Mouse (Mus musculus): ENCODE measurements around the gene Traf3.

The Traf3 gene

DNA sequence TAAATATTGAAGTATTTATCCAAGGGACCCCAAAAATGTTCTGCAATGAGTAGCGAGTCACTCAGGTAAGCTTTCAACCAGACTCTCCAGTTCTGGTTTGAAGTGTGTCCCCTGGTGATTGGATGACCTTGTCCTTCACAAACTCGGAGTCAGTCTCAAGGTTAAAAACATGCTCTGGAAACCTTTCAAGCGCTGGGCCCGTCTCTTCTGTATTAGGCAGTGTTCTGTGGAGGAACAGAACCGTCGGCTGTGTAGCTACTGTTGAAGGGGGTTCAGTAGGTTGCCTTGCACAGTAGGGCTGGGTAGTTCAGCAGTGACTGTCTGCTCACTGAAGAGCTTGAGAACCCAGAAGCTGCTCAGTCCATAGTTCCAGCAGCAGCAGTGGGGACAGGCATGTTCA lies 11.5 kb upstream of the Traf3 start:
- DNase-seq: no peak

DNA sequence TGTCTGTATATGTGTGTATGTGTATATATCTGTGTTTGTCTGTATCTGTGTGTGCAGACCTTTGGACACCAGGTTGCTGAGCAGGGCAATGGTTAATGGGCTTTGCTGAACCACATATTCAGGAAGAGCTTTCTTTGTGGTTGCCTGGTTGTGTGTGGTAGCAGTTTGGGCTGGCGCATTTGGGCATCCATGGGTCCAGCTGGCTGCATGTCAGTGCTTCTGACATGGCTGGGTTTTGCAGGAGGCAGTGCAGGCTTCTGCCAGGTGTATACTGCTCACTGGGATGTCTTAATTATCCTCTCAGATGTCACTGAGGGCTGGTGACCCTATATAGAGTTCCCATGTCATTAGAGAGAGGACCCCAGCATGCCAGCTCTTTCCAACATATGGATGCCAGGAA lies 10.4 kb upstream of the Traf3 start:
- DNase-seq: no peak

DNA sequence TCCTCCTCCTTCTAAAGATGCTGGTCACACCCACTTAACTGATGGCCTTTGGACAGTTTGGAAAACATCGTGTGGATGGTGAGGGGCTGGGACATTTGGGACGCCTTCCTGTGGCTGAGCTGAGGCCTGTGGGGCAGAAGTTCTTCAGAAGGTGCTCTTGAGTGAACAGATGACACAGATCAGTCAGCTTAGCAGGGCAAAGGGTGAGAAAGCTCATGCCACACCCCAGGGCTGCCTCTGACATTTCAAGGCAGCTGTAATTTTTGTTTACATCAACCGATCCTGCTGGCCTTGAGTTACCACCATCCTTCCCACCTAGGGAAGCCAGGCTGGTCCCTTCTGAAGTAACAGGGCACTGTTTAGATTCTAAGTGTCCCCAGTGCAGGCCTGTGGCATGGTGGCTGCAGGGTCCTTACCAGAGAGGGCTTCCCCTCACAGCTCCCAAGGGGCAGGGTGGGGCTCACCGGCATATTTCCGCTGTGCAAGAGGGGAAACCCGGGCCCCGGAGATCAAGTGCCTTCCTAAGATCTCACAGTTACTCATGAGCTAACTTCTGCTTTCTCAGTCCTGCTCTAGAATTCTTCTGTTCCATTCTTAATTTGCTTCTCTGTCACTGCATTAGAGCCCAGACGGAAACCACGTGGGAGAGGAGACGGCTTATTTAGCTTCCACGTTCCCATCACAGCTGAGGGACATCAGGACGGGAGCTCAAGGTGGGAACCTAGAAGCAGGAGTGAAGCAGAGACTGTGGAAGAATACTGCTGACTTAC lies 6.3 kb upstream of the Traf3 start:
- DNase-seq: no peak

DNA sequence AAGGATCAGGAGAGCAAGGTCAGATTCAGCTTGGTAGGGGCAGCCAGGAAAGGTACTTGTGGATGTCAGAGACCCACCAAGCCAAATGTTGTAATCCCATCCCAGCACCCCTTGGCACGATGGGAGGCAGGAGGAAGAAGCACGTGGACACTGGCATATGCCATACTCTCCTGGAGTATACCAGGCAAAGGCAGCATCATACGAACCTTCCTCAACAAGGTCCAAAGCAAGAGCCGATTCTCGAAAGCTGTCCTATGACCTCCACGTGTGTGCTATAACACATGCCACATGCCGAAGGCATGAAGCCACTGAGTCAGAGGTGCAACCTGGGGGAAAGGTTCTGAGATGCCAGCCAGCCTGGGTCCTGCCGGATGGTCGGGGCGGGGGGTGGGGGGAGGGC lies 5.3 kb upstream of the Traf3 start:
- DNase-seq: no peak

DNA sequence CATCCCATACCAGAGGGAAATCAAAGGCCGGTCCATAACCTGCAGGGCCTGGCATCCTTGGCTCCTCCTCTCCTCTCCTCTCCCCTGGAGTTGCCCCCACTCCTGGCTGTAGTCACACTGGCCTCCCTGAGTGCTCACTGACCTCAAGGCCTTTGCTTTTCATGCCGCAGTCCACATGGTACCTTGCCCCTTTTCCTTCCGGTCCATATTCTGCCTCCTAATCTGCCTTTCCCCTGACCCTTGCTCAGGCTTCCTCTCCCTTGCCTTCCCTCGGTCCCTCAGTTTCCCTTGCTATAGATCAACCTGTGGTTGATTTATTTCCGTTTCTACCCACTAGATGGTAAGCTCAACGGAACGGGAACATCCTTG lies 4.2 kb upstream of the Traf3 start:
- DNase-seq: no peak

DNA sequence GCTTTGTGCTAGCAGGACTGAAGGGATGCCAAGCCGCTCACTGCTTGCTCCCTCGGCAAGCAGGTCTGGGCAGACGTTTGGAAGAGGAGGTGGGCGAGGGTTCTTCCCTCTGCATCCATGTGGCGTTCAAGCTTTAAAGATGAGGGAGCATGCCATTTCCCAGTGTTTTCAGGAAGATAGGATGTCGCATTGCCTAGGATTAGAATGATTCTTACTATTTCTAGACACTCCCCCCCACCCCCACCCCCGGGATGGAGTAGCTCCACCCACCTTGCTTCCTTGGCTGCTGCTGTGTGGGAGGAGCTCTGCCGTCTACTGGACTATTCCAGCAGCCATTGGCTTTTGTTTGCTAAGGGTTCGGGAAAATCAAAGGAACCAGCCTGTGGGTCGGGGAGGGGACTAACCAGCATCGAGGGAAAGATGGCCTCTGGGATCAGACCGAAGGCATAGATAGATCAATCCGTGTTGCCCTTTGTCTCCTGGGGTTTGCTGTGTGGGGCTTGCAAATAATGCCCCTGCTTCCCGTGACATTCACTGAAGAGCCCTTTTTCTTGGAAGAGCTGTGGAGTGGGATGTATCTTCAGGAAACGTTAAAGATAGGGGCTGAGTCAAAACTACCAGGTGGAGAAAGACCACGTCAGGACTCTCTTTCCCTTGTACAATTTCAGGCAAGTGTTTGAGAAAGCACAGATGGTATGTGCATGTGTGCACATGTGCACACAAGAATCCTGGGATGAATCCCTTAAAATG lies 3.7 kb upstream of the Traf3 start:
- no peak for DNase-seq

DNA sequence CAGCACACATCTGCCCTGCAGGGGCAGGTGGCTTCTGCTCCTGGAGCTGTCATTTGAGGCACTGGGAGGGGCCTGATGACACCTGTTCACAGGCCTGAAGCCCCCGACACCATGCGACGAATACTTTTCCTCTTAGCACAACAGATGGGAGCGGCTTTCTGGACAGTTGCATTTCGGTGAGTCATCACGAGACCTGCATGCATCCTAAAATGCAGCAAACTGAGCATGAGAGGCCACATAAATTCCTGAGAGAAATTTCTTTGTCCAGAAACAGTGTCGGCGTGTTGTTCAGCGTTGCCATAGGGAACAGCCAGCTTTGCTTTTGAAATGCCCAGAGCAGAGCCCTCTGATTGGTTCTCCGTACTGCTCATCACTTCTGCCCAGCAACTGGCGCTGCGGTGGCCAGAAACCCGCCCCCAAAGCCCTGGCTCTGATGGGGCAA lies 1.8 kb upstream of the Traf3 start:
- peak; percentile 84 to 91 for DNase-seq

DNA sequence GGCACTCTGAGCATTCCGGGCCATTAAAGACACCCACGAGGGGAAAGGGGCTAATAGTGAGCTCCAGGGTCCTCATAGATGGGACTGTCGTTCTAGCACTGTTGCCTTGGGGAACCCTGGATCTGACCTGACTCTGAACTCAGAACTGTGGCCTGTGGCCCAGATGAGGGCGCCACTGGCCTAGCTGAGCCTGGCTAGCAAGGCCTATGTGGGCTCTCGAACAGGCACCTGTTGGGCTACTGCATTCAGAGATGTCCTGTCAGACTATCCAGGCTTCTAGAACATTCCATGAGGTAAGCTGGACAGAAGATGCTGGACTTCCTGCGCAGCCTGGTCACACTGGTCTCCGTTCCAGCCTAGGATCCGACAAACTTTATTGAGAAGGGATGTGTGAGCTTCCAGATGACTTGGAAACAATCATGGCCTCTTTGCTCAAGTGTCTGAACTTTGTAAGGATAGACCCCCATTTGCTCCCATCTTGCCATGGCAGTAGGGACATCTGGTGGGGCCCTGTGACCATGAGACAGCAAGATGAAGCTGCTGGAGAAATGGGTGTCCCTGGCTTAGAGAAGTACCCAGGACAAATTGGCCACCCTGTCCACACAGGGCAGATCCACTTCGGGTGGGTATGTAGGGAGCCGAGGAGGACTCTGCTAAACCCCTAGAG lies 891 bp upstream of the Traf3 start:
- DNase-seq: peak; percentile 52 to 68

DNA sequence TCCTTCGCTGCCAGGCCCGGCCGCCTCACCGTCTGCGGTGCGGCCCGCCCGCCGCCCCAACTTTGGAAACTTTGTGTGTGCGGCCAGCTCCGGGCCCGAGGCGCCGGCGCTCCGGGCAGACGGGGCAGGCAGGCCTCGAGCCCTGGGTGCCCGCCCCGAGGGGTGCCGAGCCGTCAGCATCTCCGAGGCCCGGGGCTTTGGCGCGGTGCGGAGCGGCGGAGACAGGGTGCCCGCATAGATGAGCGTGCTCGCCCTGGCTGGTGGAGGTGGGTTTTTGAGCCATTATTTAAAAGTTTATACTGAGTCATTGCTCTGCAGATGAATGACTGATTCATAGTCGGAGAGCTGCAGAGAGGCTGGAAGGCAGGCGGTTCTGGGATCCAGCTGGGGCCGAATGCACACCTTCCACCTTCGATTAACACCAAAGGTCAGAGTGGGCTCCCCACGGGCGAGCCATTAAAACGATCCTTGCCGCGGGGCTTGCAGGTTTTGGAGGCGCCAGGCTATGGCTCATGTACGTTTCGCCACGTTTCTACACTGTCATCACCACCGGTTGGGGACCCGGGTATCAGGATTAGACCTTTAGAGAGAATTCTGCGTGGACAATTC lies 615 bp downstream of the Traf3 start:
- peak; percentile 59 to 66 for DNase-seq

DNA sequence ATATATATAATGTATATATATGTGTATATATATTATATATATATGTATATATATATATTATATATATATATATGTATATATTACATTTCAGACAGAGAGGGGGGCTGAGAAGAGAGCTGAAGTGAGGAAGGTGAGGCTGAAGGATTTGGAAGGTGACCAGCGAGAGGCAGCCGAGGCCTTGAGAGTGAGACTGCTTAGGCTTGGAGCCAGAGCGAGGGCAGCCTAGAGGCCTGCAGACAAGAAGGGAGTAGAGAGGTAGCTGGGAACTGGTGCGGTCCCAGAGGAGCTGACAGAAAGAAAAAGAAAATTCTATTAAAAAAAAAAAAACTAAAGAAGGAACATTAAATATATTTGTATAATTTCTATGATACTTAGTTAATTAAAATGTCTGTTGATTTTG lies 2.7 kb downstream of the Traf3 start:
- DNase-seq: peak; percentile 54 to 73

DNA sequence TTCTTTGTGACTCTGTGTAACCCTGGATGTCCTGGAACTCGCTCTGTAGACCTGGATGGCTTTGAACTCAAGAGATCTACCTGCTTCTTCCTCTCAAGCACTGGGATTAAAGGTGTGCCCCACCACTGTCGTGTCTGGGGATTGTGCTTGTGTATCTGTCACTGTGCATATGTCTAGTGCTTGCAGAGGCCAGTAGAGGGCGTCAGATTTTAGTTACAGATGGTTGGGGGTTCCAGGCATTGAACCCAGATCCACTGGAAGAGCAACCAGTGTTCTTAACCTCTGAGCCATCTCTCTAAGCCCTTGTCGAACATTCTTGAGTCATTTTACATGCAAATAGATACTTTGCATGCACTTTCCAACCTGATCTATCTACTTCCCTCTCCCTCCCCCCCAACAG lies 12.6 kb downstream of the Traf3 start:
- no peak for DNase-seq

DNA sequence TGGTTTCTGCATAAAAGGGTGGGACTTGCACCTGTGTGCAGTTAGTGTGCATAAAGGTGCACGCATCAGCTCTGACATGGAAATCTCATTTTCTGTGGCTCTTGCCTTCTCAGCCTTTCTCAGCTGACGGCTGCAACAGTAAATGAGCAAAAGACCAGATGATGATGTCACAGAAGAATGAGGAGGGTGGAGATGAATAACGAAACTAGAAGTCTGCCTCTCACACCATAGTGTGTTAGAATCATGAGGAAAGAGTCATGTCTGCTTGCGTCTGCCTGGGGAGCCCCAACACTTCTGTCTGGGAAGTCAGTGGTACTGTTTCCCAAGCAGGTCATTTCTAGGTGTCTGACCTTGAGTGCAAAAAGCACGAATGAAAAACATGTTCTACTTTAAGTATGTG lies 15.7 kb downstream of the Traf3 start:
- no peak for DNase-seq

DNA sequence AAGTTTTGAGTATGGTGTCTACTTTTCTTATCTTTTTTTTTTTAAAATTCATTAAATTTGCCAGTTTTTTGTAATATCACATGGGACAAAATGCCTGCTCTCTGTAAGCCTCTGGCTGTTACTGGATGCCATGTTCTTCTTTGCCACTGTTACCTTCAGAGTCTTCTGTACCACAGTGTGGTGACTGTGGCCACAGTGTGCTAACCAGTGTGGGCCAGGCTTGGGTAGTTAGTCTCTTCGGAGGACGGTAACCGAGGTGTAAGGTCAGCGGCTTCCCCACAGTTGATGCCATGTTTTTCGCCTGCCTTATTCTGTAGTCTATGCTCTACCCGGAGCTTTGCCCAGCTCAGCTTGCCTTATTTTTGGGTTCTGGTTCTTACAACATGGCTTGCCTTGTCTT lies 16.2 kb downstream of the Traf3 start:
- DNase-seq: no peak

DNA sequence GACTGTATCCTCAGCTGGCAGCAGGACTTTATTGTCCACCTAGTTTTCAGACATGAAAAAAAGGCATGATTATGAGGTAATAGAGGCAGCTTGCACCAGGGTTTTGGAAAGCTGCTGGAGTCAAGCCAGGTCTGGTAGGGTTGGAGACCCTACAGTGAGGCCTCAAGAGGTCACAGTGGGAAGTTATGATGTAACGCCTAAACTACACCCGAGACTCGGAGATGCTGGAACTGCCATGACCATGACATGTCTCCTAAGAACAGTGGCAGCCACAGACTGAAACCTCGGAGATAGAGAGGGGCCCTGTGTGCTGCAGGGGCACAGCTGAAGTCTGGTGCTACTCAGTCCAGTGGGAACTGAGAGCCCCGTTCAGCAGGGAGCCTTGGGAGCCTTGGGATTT lies 18.3 kb downstream of the Traf3 start, which contains the start of gene 4930595D18Rik:
4930595D18Rik (minus strand) TSS at position 16 of the 400 bp plus-strand sequence.
- peak in 1 of 2 experiments; percentile 39 for DNase-seq

DNA sequence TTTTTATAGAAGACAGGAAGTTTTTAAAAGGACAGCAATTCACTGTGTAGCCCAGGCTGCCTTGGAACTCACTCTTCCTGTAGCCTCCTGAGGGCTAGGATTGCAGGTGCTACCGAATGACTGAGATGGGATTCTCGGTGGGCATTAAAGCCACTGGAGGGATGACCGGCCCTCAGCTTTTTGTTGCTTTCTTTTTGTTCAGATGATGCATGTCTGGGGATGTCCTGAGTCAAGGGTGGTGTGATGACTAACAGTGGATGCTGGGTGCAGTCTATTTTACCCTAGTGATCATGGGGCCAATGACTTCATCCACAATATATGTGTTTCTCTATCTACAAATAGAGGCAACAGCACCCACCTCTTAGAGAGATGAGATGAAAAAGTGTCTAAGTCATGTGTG lies 20.8 kb downstream of the Traf3 start:
- no peak for DNase-seq

DNA sequence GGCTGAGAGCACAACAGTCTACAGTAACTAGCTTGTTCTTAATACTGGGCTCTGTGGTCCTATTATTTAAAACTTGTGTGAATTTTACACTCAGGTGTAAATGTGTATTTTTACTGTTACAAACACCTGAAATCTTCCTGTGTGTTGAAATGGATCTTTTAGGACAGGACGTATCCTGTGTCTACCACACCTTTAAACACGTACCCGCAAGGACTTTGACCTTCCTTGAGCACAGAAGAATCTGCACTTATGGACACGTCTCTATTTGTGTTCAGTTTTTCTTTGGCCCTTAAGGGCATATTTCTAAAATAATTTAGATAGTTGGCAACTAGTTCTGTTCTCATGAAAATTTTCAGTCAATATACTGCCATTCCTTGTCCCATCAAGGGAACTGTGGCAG lies 22.1 kb downstream of the Traf3 start:
- no peak for DNase-seq

DNA sequence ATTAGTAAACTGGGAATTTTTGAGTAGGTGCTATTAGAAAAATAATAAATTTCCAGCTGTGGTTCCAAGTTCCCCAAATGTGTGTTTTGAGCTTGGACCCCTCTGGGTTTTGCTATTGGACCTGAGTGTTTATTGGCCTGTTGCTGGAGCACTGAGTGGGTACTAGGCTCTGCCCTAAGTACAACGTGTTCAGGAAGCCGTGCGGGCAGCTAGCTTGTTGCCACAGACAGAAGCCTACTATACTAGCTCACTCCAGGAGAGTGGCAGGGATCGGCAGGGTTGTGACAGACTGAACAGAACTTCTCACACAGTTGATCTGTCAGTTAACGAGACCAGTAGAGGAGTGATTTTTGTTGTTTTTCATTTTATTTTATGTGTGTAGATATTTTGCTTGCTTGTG lies 24.2 kb downstream of the Traf3 start:
- DNase-seq: no peak

DNA sequence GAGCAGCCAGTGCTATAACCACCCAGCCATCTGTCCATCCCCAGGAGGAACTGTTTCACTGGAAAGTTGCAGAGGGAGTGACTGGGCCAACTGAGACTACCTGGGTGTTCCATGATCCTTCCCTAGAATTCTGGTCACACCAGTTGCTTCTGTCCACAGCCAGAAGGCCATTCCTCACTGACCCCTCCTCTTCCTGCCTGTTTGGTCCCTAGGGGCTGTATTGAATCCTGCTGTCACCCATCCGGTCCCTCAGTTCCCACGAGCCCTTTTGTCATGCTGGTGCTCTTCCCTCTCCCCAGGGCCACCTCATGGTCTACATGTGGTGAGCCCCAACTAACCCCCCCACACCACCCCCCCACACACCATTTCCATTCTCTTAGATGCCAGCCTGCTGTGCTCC lies 24.7 kb downstream of the Traf3 start:
- no peak for DNase-seq

DNA sequence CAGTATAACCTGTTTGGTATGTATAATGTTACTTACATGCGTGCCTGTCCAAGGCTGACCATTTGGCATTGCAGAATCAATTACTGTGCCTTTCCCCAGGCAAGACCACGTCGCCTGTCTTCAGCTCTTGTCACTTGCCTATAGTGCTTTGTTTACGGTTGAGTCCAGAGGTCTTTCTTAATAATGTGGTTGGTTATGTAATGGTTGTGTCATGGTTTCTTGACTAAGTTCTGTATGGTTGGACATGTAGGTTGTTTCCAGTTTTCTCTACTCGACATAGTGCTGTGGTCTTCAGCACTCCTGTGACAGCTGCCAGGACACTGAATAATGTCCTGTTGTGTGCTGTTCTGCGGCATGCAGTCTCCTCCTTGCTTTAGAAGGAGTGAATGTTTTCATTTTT lies 26.6 kb downstream of the Traf3 start:
- DNase-seq: no peak

DNA sequence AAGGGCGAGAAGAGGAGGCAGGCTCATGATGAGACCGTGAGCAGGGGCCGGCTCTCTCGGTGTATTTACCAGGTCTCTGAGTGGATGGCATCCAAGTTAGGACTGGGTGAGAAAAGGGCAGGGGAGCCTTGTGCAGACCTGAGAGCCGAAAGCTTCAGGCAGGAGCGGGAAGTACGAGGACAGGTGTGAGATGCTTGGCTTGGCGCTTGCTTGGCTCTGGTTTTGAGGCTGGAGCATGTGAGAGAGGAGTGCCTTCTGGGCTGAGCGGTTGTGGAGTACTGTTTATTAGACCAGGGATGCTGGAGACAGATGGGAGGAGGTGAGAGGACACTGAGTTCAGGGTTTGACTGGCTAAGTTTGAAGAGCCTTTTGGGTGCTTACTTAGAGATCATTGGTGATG lies 27.2 kb downstream of the Traf3 start:
- peak; percentile 55 to 68 for DNase-seq

DNA sequence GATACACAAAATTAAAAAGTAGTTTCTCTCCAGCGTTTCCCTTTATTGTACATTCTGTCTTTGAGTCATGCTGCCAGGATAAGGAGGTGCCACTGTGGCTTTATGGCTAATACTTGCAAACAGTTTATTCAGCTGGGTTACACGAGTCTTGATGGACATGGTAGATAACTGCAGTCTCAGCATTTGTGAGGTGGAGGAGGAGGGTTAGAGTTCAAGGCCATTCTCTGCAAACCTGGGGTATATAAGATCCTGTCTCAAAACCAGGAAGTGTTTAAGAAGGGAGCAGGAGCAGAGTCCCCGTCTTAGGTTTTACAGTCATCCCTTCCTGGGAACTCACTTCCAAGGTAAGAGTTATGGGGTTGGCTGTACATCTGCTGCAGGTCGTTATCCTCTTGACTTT lies 30.4 kb downstream of the Traf3 start:
- no peak for DNase-seq

DNA sequence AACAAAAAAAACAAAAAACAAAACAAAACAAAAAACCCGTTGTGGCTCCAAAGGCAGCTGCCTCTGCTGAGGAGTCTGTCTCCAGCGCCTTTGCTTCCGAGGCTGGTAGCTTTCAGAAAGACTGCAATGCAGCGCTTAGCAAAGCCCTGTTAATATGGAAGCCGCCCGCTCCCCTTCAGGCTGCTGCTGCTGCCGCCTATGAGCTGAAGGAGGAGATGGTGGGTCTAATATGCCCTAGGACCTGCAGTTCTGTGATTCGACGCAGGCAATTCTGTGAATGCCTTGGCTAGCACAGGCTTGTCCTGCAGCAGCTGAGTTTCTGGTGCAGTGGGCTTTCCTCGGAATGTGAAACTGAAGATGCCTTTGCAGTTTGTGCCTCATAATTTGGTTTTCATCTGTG lies 36.9 kb downstream of the Traf3 start:
- peak in 1 of 2 experiments; percentile 16 for DNase-seq

DNA sequence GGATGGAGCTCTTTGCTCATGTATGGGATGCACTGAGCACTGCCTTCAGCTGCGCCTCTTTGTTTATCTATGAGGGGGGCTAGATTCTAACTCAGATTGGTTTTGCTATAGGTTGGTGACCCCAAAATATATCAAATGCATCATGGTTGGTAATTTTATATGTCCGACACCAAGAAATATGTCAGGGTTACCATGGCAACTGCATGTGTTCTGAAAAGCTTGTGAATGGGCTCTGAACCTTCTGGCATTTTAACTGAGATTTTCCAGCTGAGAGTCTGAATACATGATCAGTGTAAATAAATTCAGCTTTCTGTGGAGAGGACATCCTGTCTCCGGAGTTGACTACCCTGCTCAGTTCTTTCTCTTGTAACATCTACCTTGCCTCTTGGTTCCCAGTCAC lies 37.8 kb downstream of the Traf3 start:
- no peak for DNase-seq
